Mouse (Mus musculus) gastrocnemius, postnatal 14 days (tissue): ENCODE results near the gene Syngr2. TPM values are rescaled to one million over a fixed set of nuclear protein-coding genes. Genes with fewer than 3 reads are reported as not detected.
"Not testable (repeated sequence)": the region's sequence is repeated elsewhere in the genome, so short reads cannot be mapped to it uniquely, and the experiment has no call there.

Experiments used
- DNase-seq: peaks from one replicate; pipeline ENCODE4 v3.0.0; 2021; ENCODE audit warnings: mixed read lengths
- intact Hi-C: fragments of 180-260 bp; cut with DNase I; formaldehyde crosslinking; loops from one replicate; pipeline ENCODE4 v1.15.1; 2025; ENCODE audit warnings: low total_unique reads
- total RNA-seq, 2 experiments: library from RNA; stranded (reverse); gene quantifications; 2 replicates each; pipeline ENCODE4 v1.2.3; 2021

Syngr2 gene
- total RNA-seq, 2 experiments from 2014 or later = 104 to 111 TPM

- intact Hi-C loops = no loop called here
- no peak for DNase-seq
Observed at GRCm38 (mm10) chr11:117799174-117799573, 10.3 kb upstream of the Syngr2 start.

DNA sequence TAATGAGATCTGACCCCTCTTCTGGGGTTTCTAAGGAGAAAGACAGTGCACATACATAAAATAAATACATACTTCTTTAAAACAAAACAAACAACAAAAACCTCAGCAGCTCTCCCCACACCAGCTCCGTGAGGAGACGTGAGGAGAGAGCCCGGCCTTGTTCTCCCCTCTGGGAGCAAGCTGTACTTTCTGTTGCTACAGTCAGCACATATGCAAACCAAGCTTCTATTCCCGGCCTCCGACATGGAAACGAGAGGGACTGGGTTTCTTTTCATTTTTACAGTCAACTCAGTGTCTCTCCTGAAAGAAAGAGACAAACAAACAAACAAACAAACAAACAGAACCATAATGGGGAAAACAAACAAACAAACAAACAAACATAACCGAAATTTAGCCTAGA is 9.4 kb upstream of the Syngr2 start:
- intact Hi-C loops = no loop called here
- no peak for DNase-seq

- intact Hi-C loops = no loop called here
- no peak for DNase-seq
Observed at GRCm38 (mm10) chr11:117801650-117802049, 7.8 kb upstream of the Syngr2 start.

DNA sequence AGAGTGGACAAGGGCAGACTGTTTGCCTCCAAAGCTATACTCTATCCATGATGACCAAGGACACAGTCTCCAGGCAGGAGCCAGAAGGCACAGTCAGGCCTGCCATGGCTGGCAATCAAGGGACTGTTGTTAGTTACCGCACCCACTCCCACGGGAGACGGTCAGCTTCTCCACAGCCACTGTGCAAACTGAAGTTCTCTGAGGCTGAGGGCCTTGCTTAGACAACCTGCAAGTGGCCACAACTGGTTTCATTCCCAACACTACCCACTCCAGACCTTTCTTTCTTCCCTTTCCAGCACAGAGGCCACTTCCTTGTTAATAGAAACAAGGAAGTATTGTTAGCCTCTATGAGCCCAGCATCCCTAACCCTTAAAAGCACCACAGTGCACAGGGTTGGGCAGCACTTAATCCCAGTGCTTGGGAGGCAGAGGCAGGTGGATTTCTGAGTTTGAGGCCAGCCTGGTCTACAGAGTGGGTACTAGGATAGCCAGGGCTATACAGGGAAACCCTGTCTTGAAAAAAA is 6.2 kb upstream of the Syngr2 start:
- no peak for DNase-seq
- intact Hi-C loops = no loop called here

GRCm38 (mm10) chr11:117806781-117807180 is 2.7 kb upstream of the Syngr2 start:
- intact Hi-C loops = no loop called here
- no peak for DNase-seq

DNA sequence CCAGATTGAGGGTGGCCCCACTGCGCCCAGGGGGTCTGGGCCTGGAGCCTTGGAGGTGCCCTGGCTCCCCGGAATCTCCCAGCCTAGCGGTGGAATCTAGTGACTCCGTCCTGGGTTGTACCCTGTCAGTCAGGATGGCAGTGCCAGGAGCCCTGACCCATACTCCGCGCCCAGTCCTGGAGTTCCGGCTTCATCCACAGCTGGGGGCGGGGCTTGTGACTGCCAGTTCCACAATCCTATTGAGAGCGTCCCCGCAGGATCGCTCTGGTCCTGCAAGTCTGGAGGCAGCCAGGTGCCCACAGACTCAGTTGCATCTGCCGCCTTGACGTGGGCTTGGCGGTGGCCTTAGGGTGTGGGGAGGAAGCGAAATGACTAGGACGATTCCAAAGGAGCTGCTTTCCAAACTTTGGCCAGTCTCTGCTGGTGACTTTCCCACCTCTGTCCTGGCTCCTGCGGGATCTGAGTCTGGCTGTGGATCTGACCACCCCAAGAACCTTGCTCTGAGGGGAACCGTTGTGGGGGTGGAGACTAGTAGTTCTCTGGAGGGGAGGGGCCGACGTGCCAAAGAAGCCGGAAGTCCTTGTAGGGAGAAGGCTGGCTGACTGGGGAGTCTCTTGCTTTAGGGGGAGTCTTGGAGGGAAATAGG is 1.1 kb downstream of the Syngr2 start:
- peak; percentile 90 for DNase-seq
- intact Hi-C loops = no loop called here

GRCm38 (mm10) chr11:117813867-117814266 is 4.4 kb downstream of the Syngr2 start:
- DNase-seq = no peak
- intact Hi-C loops = no loop called here

- intact Hi-C loops = no loop called here
- DNase-seq = no peak
Observed at GRCm38 (mm10) chr11:117814704-117815366, 5.4 kb downstream of the Syngr2 start.

DNA sequence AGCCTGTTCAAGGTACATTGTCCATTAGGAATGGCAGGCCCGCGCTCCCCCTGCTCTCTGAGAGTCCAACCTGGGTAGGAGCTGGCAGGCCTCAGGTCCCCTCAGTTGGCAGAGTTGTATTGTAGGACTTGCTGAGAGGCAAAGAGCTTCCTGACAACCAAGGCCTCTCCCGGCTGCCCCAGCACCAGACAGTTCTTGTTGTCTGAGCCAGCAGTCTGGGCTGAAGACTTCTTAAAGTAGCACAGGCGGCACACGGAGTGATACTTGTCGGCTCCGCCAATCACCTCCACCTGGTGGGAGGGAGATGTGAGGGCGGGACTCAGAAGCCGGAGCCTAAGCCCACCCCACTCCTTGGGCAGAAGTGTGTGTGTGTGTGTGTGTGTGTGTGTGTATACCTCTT is 6.4 kb downstream of the Syngr2 start:
- intact Hi-C loops, DNase-seq: not testable (repeated sequence)

GRCm38 (mm10) chr11:117816389-117816996 is 7.0 kb downstream of the Syngr2 start:
- intact Hi-C loops = no loop called here
- no peak for DNase-seq

DNA sequence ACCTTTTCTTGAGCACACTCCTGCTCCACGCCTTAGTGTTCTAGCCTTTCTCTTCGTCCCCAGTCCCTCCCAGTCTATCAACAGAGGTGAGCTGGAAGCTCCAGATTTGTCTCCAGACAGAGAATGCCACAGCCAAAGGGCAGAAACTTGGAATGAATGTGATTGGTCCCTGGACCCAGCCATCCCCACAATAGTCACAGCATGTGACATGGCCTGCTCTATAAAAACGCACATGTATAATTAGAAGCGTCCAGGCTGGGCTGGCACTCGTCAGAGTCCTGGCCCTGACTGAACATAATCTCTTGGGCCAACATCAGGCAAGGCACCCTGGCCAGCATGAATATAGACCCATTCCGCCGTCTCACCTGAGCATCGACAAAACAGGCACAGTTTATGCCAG is 9.6 kb downstream of the Syngr2 start:
- intact Hi-C loops = no loop called here
- peak; percentile 60 for DNase-seq

GRCm38 (mm10) chr11:117820173-117820572 is 10.7 kb downstream of the Syngr2 start:
- DNase-seq = no peak
- intact Hi-C loops = loop anchor here (5.0 kb wide), 1 partner anchor 108 kb away; no protein-coding TSS in a partner anchor

- intact Hi-C loops = loop anchor here (5.0 kb wide), 1 partner anchor 110 kb away; no protein-coding TSS in a partner anchor
- DNase-seq = no peak
Observed at GRCm38 (mm10) chr11:117821868-117822267, 12.4 kb downstream of the Syngr2 start.

GRCm38 (mm10) chr11:117822728-117823241 is 13.3 kb downstream of the Syngr2 start:
- intact Hi-C loops = loop anchor here (5.0 kb wide), 1 partner anchor 110 kb away; no protein-coding TSS in a partner anchor
- no peak for DNase-seq

DNA sequence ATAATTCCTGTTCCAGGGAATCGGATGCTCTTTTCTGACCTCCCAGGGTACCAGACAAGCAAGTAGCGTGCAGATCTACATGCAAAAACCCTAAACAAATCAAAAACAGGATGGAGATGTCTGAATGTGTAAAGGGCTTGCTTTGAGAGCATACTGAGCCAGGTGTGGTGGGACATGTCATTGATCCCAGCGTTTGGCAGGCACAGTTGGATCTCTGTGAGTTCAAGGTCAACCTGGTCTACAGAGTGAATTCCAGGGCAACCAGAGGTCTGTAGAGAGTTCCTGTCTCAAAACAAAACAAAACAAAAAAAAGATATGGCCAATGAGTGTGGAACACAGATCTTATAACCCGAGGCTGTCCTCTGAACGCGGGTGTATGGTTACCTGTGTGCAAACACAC is 13.9 kb downstream of the Syngr2 start:
- intact Hi-C loops = loop anchor here (5.0 kb wide), 1 partner anchor 111 kb away; no protein-coding TSS in a partner anchor
- no peak for DNase-seq

DNA sequence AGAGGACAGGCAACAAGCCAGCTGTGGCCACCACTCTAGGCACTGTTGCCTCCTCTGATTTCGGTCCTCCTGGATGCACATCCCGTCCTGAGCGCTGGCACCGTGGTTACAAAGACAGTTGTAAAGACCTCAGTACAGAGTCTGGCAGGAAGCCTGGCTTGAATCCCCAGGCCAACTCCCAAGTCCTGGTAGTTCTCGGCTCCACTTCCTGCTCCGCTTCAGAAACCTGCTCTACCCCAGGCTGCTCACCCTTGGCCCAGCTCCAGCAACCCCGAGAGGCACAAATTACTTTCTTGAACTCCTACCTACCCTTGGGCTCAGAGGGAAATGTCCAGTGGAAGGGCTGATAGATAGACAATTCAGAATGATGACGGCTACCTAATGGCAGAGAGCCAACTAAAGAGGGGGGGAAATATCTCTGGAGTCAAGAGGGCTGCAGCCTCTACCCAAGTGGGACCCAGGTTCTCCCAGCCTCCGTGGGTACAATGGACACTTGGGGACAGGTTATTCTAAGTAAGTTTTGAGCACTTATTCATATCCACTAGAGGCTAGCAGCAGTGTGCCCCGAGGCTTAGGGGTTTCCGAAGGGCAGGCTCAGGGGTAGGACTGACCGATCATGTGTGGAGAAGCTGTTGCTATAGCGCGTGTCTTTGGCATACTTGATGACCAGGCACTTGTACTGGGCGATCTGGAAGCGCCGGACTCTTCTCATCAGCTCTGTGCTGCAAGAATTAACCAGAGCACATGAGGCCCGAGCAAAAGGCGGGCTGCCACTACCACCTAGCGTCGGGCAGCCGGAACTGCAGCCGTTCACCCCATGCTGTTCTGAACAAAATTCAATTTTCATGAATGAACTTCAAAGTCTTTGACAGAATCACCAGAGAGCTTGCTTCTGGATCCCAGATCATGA is 14.8 kb downstream of the Syngr2 start:
- intact Hi-C loops = loop anchor here (2.0 to 5.0 kb wide), 2 partner anchors 34 to 112 kb away; no protein-coding TSS in a partner anchor
- DNase-seq = peak; percentile 80

DNA sequence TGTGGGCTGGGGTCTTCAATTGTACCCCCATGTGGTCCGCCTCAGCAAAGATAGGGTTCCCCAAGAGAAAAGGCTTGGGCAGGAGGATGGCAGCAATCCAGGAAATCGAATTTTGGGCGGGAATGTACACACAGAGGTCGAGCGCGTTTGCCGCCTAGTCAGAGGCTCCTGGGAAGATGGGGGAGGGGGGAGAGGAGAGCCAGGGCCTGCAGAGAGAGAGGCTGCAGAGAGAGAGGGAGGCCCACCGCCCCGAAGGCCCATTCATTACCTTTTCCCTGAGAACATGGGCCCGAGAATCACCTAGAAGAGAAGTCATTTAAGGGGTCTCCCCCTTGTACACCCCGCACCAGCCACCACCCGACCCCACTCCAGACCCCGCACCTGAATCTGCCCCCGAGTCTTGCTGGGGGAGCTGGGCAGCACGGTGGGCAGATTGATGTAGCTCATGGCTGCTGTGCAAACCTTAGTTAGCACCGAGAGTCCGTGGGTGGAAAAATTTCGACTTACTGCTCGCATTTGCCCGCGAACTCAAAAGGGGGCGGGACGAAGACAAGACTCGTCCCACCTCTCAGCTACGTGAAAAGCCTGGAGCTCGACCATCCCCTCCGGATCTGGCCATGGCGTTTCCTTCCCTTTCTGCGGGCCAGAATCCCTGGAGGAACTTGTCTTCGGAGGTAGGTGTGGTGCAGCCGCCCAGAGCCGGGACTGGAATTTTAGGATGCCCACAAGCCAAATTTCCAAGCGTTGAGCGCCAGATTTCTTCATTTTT is 16.0 kb downstream of the Syngr2 start, which contains the start of the genes Afmid and Tk1:
TSS of gene Afmid (plus strand) at position 592 of the 769 bp plus-strand sequence.
TSS of gene Tk1 (minus strand) at position 760 of the 769 bp plus-strand sequence.
- peak; percentile 73 for DNase-seq
- intact Hi-C loops = loop anchor here (2.0 kb wide), 1 partner anchor 35 kb away; no protein-coding TSS in a partner anchor

GRCm38 (mm10) chr11:117826164-117826563 is 16.7 kb downstream of the Syngr2 start:
- no peak for DNase-seq
- intact Hi-C loops = no loop called here
